Mouse (Mus musculus): ENCODE measurements around the gene Mdm4.

Gene Mdm4

GRCm38 (mm10) chr1:133030461-133030860, at the start of gene Mdm4:
TSS of gene Mdm4 (minus strand) at chr1:133030561.
- DNase-seq (ENCODE audit: low spot score in 2 of 2), result no peak

GRCm38 (mm10) chr1:133080079-133080561, 49.8 kb upstream of the Mdm4 start:
- peak in 1 of 2 experiments; percentile 30 for DNase-seq (ENCODE audit: low spot score in 2 of 2)

- peak in 1 of 2 experiments; percentile 49 for DNase-seq (ENCODE audit: low spot score in 2 of 2)
Measured at GRCm38 (mm10) chr1:133079509-133079908, 49.1 kb upstream of the Mdm4 start.

- no peak for DNase-seq (ENCODE audit: low spot score in 2 of 2)
Measured at GRCm38 (mm10) chr1:133078338-133078727, 48.0 kb upstream of the Mdm4 start.

- no peak for DNase-seq (ENCODE audit: low spot score in 2 of 2)
Measured at GRCm38 (mm10) chr1:133077606-133078337, 47.4 kb upstream of the Mdm4 start.

GRCm38 (mm10) chr1:133076681-133077514, 46.5 kb upstream of the Mdm4 start:
- no peak for DNase-seq (ENCODE audit: low spot score in 2 of 2)

GRCm38 (mm10) chr1:133075651-133076400, 45.5 kb upstream of the Mdm4 start:
- DNase-seq (ENCODE audit: low spot score in 2 of 2), result no peak

GRCm38 (mm10) chr1:133074541-133074940, 44.2 kb upstream of the Mdm4 start:
- DNase-seq (ENCODE audit: low spot score in 2 of 2), result no peak

- DNase-seq (ENCODE audit: low spot score in 2 of 2), result no peak
Measured at GRCm38 (mm10) chr1:133073327-133073856, 43.0 kb upstream of the Mdm4 start.

- DNase-seq (ENCODE audit: low spot score in 2 of 2), result peak in 1 of 2 experiments; percentile 49
Measured at GRCm38 (mm10) chr1:133071666-133072381, 41.5 kb upstream of the Mdm4 start.

GRCm38 (mm10) chr1:133070157-133070556, 39.8 kb upstream of the Mdm4 start:
- no peak for DNase-seq (ENCODE audit: low spot score in 2 of 2)

GRCm38 (mm10) chr1:133069275-133070120, 39.1 kb upstream of the Mdm4 start:
- no peak for DNase-seq (ENCODE audit: low spot score in 2 of 2)

- DNase-seq (ENCODE audit: low spot score in 2 of 2), result peak in 1 of 2 experiments; percentile 50
Measured at GRCm38 (mm10) chr1:133068669-133069274, 38.4 kb upstream of the Mdm4 start.

GRCm38 (mm10) chr1:133068268-133068667, 37.9 kb upstream of the Mdm4 start:
- no peak for DNase-seq (ENCODE audit: low spot score in 2 of 2)

- no peak for DNase-seq (ENCODE audit: low spot score in 2 of 2)
Measured at GRCm38 (mm10) chr1:133063164-133063563, 32.8 kb upstream of the Mdm4 start.

- no peak for DNase-seq (ENCODE audit: low spot score in 2 of 2)
Measured at GRCm38 (mm10) chr1:133060681-133061080, 30.3 kb upstream of the Mdm4 start.

- DNase-seq (ENCODE audit: low spot score in 2 of 2), result no peak
Measured at GRCm38 (mm10) chr1:133059592-133059991, 29.2 kb upstream of the Mdm4 start.

- DNase-seq (ENCODE audit: low spot score in 2 of 2), result no peak
Measured at GRCm38 (mm10) chr1:133057345-133058034, 27.1 kb upstream of the Mdm4 start.

GRCm38 (mm10) chr1:133054326-133054725, 24.0 kb upstream of the Mdm4 start:
- DNase-seq (ENCODE audit: low spot score in 2 of 2), result no peak
